Mouse (Mus musculus) fat pad, adult 2 months (tissue): ENCODE results near the gene Sde2.

Source experiments
- DNase-seq: peaks from one replicate; pipeline ENCODE4 v3.0.0-alpha.2; 2011; ENCODE audit warnings: low read depth, low spot score; ENCODE audit errors: extremely low read depth

Sde2 gene

GRCm38 (mm10) chr1:180917053-180917452 lies 66.1 kb downstream of the Sde2 start:
- no peak for DNase-seq
